Mouse (Mus musculus) limb, embryonic 15.5 days (tissue): ENCODE data around the gene Dnajc11. TPM values are rescaled to one million over a fixed set of nuclear protein-coding genes. Genes with fewer than 3 reads are reported as not detected.

Source experiments
- ATAC-seq: fragments of 200-750 bp; cut with Nextera tagmentation; 2 replicates; pipeline ENCODE4 v1.8.0; 2017; ENCODE audit warnings: low read depth, moderate TSS enrichment; ENCODE audit not compliant: insufficient number of reproducible peaks, low FRiP score, low TSS enrichment
- H3K27ac ChIP-seq: fragments of 300-500 bp; sonication (generic); 2 replicates; pipeline ENCODE4 v1.5.1; 2015; ENCODE audit warnings: moderate library complexity, mild to moderate bottlenecking, inconsistent platforms
- H3K27me3 ChIP-seq: fragments of 300-500 bp; sonication (generic); 2 replicates; pipeline ENCODE4 v1.6.1; 2015; ENCODE audit warnings: inconsistent platforms
- H3K36me3 ChIP-seq: fragments of 300-500 bp; sonication (generic); 2 replicates; pipeline ENCODE4 v1.6.1; 2015; ENCODE audit warnings: inconsistent platforms
- H3K4me1 ChIP-seq: fragments of 300-500 bp; sonication (generic); 2 replicates; pipeline ENCODE4 v1.6.1; 2015; ENCODE audit warnings: inconsistent platforms
- H3K4me2 ChIP-seq: fragments of 300-500 bp; sonication (generic); 2 replicates; pipeline ENCODE4 v1.6.1; 2015; ENCODE audit warnings: mild to moderate bottlenecking, inconsistent platforms
- H3K4me3 ChIP-seq: fragments of 300-500 bp; sonication (generic); 2 replicates; pipeline ENCODE4 v1.5.1; 2015; ENCODE audit warnings: mild to moderate bottlenecking, inconsistent platforms
- H3K9ac ChIP-seq: fragments of 300-500 bp; sonication (generic); 2 replicates; pipeline ENCODE4 v1.6.1; 2015; ENCODE audit warnings: inconsistent platforms
- H3K9me3 ChIP-seq: fragments of 300-500 bp; sonication (generic); 2 replicates; pipeline ENCODE4 v1.6.1; 2016; ENCODE audit warnings: inconsistent platforms
- whole genome bisulfite sequencing: fragments of 180-500 bp; shearing (Covaris S2); methylation state at CpG from one replicate; pipeline ENCODE4 v1.1.7; 2015; 5-methylcytosine and 5-hydroxymethylcytosine counted together
- polyA plus RNA-seq: library from polyadenylated mRNA; unstranded; fragments of >200 nt; fragmentation: Nextera tagmentation; extraction: Ambion mirVana; gene quantifications from 2 replicates; pipeline ENCODE4 v1.2.1, GENCODE M21; 2015

Gene Dnajc11
- polyA plus RNA-seq, 1 experiment from 2014 or later = 58.3 TPM

DNA sequence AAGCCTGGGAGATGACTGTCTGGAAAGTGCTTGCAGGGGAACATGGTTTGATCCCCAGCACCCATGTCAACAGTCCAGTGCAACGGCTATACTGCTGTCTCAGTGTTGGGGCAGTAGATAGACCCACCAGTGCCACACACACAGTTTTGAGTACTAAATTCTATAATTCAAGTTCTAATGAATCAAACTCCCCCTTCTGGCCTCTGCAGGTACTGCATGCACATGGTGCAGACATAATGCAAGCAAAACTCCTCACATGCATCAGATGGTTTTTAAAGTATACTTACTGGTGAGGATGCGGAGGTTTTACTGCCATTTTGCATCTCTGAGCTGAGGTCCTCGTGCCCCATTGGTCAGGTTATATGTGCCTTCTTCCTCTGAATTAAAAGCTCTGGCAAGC is 42.0 kb downstream of the Dnajc11 start:
- no peak for ATAC-seq
- Histone ChIP-seq H3K4me3 (no peak overlapping the region), H3K4me1 (peaks cover 6% of the 10 kb centered on the region; the same call in 1 of the 2 replicates), H3K27me3 (no peaks in the 10 kb centered on the region), H3K27ac (no peak overlapping the region), H3K9ac (no peak overlapping the region), H3K4me2 (no peak overlapping the region), H3K9me3 (no peaks in the 10 kb centered on the region), H3K36me3 (peaks cover 55% of the 10 kb centered on the region)
- WGBS = 95% methylated on average over 3 of the region's 3 CpGs

- no peaks in the 10 kb centered on the region for H3K9me3 ChIP-seq
- no peak overlapping the region for H3K9ac ChIP-seq
- H3K27me3 ChIP-seq = no peaks in the 10 kb centered on the region
- H3K36me3 ChIP-seq = peaks cover 70% of the 10 kb centered on the region
- no peak for ATAC-seq
- peaks cover 11% of the 10 kb centered on the region; the same call in 1 of the 2 replicates for H3K4me1 ChIP-seq
- WGBS = 37% methylated on average over 10 of the region's 10 CpGs
- no peak overlapping the region for H3K4me3 ChIP-seq
- no peak overlapping the region for H3K27ac ChIP-seq
- H3K4me2 ChIP-seq = no peak overlapping the region
Observed at GRCm38 (mm10) chr4:151977748-151978147, 44.3 kb downstream of the Dnajc11 start.

DNA sequence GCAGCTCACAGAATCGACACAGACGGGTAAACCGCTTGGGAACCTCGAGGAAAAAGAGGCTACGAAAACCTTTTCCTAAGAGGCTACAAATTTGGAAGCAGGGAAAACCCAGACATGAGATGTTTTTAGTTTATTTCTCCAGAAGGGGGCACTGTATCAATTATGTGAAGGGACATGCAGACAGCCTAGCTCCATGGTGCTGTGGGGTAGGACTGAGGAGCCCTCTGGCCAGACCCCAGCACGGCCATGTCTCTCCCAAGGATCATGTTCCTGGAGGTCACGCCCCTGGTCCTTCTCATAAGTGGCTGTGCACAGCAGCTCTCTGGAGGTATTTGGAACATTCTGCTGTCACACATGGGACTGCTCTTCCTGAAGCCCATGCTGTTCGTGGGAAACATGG is 47.2 kb downstream of the Dnajc11 start:
- H3K27ac ChIP-seq = no peak overlapping the region
- H3K4me2 ChIP-seq = no peak overlapping the region
- no peak overlapping the region for H3K9ac ChIP-seq
- H3K4me1 ChIP-seq = peaks cover 18% of the 10 kb centered on the region
- peaks cover 66% of the 10 kb centered on the region for H3K36me3 ChIP-seq
- H3K27me3 ChIP-seq = no peaks in the 10 kb centered on the region
- H3K4me3 ChIP-seq = no peak overlapping the region
- WGBS = 72% methylated on average over 8 of the region's 8 CpGs
- no peaks in the 10 kb centered on the region for H3K9me3 ChIP-seq
- ATAC-seq = no peak

DNA sequence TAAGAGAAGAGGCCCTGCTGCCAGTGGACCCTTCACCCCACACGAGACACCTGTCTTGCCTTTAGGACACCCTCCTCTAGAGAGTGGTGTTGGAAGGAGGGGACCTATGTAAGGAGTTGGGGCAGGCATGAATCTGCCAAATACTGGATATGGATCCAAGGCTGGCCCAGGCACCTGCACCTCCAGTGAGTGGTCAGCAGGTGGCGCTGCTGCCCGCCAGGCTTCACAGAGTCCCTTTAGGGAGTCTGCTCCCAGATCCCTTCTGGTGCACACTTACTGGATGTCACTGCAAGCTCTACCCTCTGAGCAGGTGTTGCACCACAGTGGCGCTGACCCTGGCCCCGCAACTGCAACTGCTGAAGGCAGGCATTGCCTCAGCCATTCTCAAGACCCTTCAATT is 47.9 kb downstream of the Dnajc11 start:
- Histone ChIP-seq H3K36me3 (peaks cover 68% of the 10 kb centered on the region), H3K9ac (no peak overlapping the region), H3K4me3 (no peak overlapping the region), H3K27me3 (no peaks in the 10 kb centered on the region), H3K4me1 (peaks cover 24% of the 10 kb centered on the region), H3K9me3 (no peaks in the 10 kb centered on the region), H3K27ac (0 out of 2 replicates have a peak overlapping the region, but pooled peaks have one; percentile 8), H3K4me2 (no peak overlapping the region)
- ATAC-seq = no peak
- WGBS = 12% methylated on average over 5 of the region's 5 CpGs

DNA sequence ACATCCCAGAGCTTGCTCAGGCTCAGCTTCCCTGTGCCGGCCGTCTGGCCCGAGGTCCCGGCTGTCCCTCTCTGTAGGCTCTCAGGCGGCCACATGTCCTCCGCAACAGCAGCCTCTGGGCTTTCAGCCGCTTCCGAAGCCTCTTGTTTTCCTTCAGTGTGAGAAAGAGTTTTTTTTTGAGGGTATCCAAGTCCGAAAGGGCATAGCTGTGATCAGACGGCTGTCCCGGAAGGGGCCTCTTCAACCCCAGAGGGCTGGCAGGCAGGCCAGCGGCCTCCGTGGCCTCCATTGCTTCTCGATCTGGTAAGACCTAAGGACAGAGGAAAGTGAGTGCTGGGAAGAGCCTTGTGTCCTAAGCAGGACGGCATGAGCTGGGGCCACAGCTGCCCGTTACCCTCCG is 49.6 kb downstream of the Dnajc11 start:
- 61% methylated on average over 17 of the region's 17 CpGs for WGBS
- Histone ChIP-seq H3K4me2 (0 out of 2 replicates have a peak overlapping the region, but pooled peaks have one; percentile 1), H3K9me3 (no peaks in the 10 kb centered on the region), H3K27me3 (no peaks in the 10 kb centered on the region), H3K4me1 (peaks cover 36% of the 10 kb centered on the region), H3K9ac (no peak overlapping the region), H3K36me3 (peaks cover 62% of the 10 kb centered on the region), H3K27ac (peak overlapping the region; percentile 14), H3K4me3 (peak overlapping the region; percentile 14)
- no peak for ATAC-seq

- Histone ChIP-seq H3K9me3 (no peaks in the 10 kb centered on the region), H3K27me3 (no peaks in the 10 kb centered on the region), H3K36me3 (peaks cover 62% of the 10 kb centered on the region), H3K4me3 (peak overlapping the region; percentile 14; the same call in 1 of the 2 replicates), H3K4me2 (no peak overlapping the region), H3K9ac (no peak overlapping the region), H3K4me1 (peaks cover 38% of the 10 kb centered on the region), H3K27ac (peak overlapping the region; percentile 14; the same call in 1 of the 2 replicates)
- 34% methylated on average over 8 of the region's 9 CpGs for WGBS
- peak; percentile 62; the same call in 1 of the 2 replicates for ATAC-seq
Observed at GRCm38 (mm10) chr4:151983560-151983959, 50.1 kb downstream of the Dnajc11 start.

DNA sequence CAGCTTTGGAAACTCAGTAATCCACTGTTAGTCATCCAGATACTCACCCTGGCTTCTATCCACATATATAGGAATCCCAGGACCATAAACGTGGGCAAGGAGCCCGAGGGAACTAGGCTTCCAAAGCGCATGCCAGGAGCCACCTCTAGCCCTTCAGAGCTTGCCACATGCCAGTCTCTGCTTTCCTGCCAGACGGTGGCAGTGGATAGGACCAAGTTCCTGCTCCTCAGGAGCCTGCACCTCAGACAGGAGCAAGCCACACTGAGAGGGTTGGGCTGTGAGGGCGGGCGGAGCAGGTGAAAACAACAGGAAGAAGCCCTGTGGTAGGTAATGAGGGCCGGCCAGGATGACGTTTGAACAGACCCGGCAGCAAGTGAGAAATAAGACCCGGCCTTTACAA is 52.4 kb downstream of the Dnajc11 start:
- H3K27ac ChIP-seq = 0 out of 2 replicates have a peak overlapping the region, but pooled peaks have one; percentile 4
- no peak for ATAC-seq
- H3K4me2 ChIP-seq = no peak overlapping the region
- H3K9me3 ChIP-seq = no peaks in the 10 kb centered on the region
- no peaks in the 10 kb centered on the region for H3K27me3 ChIP-seq
- H3K4me1 ChIP-seq = peaks cover 48% of the 10 kb centered on the region
- WGBS = 24% methylated on average over 10 of the region's 10 CpGs
- H3K4me3 ChIP-seq = no peak overlapping the region
- H3K36me3 ChIP-seq = peaks cover 48% of the 10 kb centered on the region
- H3K9ac ChIP-seq = no peak overlapping the region

GRCm38 (mm10) chr4:151986650-151987049 is 53.2 kb downstream of the Dnajc11 start:
- no peaks in the 10 kb centered on the region for H3K9me3 ChIP-seq
- no peak for ATAC-seq
- no peak overlapping the region for H3K9ac ChIP-seq
- H3K27ac ChIP-seq = no peak overlapping the region
- no peaks in the 10 kb centered on the region for H3K27me3 ChIP-seq
- no peak overlapping the region for H3K4me2 ChIP-seq
- H3K4me3 ChIP-seq = no peak overlapping the region
- 65% methylated on average over 8 of the region's 8 CpGs for WGBS
- H3K36me3 ChIP-seq = peaks cover 49% of the 10 kb centered on the region
- H3K4me1 ChIP-seq = peaks cover 45% of the 10 kb centered on the region

DNA sequence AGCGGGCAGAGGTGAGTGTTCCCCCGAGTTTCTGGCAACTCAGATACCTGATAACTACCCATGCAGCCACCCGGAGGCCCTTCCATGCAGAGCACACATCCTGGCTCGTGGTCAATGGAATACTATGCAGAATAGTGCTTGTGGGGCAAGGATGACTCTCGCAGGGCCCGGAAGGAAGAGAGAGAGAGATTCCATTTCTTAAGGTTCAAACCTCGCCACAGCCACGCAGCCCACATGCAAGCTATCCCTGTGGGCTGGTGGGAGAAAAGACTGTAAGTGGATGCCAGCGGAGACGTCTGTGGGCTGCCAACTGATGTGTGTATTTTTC is 54.5 kb downstream of the Dnajc11 start:
- peak overlapping the region; percentile 91 for H3K9ac ChIP-seq
- no peaks in the 10 kb centered on the region for H3K27me3 ChIP-seq
- H3K4me3 ChIP-seq = peak overlapping the region; percentile 86
- H3K4me2 ChIP-seq = peak overlapping the region; percentile 70
- no peak for ATAC-seq
- H3K9me3 ChIP-seq = no peaks in the 10 kb centered on the region
- H3K36me3 ChIP-seq = peaks cover 50% of the 10 kb centered on the region
- peak overlapping the region; percentile 90 for H3K27ac ChIP-seq
- H3K4me1 ChIP-seq = peaks cover 42% of the 10 kb centered on the region
- 21% methylated on average over 10 of the region's 10 CpGs for WGBS

- H3K27ac ChIP-seq = peak within 1 kb of the TSS; percentile 90
- peak; percentile 65 for ATAC-seq
- no peaks in the 10 kb centered on the region for H3K27me3 ChIP-seq
- H3K4me2 ChIP-seq = peak within 1 kb of the TSS; percentile 70
- peak within 1 kb of the TSS; percentile 91 for H3K9ac ChIP-seq
- H3K9me3 ChIP-seq = no peaks in the 10 kb centered on the region
- WGBS = under 1% methylated on average over 54 of the region's 54 CpGs
- peaks cover 47% of the 10 kb centered on the region for H3K36me3 ChIP-seq
- H3K4me1 ChIP-seq = peaks cover 47% of the 10 kb centered on the region
- H3K4me3 ChIP-seq = peak within 1 kb of the TSS; percentile 86
Observed at GRCm38 (mm10) chr4:151988342-151989109, 55.0 kb downstream of the Dnajc11 start, which contains the start of gene Thap3. Gene Thap3 (minus strand): TSS chr4:151988997.

- no peak for ATAC-seq
- Histone ChIP-seq H3K27ac (peak overlapping the region; percentile 90), H3K4me1 (peaks cover 49% of the 10 kb centered on the region), H3K9ac (peak overlapping the region; percentile 91), H3K27me3 (no peaks in the 10 kb centered on the region), H3K4me2 (peak overlapping the region; percentile 70), H3K9me3 (no peaks in the 10 kb centered on the region), H3K36me3 (peaks cover 44% of the 10 kb centered on the region), H3K4me3 (peak overlapping the region; percentile 86)
- 28% methylated on average over 6 of the region's 6 CpGs for WGBS
Observed at GRCm38 (mm10) chr4:151989110-151989488, 55.6 kb downstream of the Dnajc11 start.

GRCm38 (mm10) chr4:151992091-151992490 is 58.6 kb downstream of the Dnajc11 start:
- H3K9me3 ChIP-seq = no peaks in the 10 kb centered on the region
- 92% methylated on average over 9 of the region's 9 CpGs for WGBS
- no peak overlapping the region for H3K4me2 ChIP-seq
- no peak for ATAC-seq
- no peak overlapping the region for H3K4me3 ChIP-seq
- no peaks in the 10 kb centered on the region for H3K27me3 ChIP-seq
- peaks cover 30% of the 10 kb centered on the region for H3K36me3 ChIP-seq
- no peak overlapping the region for H3K27ac ChIP-seq
- peaks cover 39% of the 10 kb centered on the region for H3K4me1 ChIP-seq
- H3K9ac ChIP-seq = no peak overlapping the region
